Mouse (Mus musculus): Measurements from ENCODE around the gene Ube2s. TPM values are rescaled to one million over a fixed set of nuclear protein-coding genes. Genes with fewer than 3 reads are reported as not detected.

Ube2s gene
- 175 TPM for polyA plus RNA-seq (2015; fragmentation: Illumina TruSeq; extraction: RNeasy Lipid Tissue Mini Kit (QIAGEN cat#74804); ENCODE audit: low read depth, low replicate concordance)

GRCm38 (mm10) chr7:4812303-4813104 is at the start of gene Ube2s:
Ube2s (minus strand) TSS chr7:4812590.

GRCm38 (mm10) chr7:4844245-4844916 is 32.0 kb upstream of the Ube2s start, which contains the start of gene Shisa7:
Shisa7 (minus strand) TSS chr7:4844696.

GRCm38 (mm10) chr7:4792278-4793212 is 19.8 kb downstream of the Ube2s start, which contains the start of gene Rpl28:
Rpl28 (plus strand) TSS chr7:4792874.

GRCm38 (mm10) chr7:4789436-4789935 is 22.9 kb downstream of the Ube2s start, which contains the start of gene Tmem238:
Tmem238 (minus strand) TSS chr7:4789656.

GRCm38 (mm10) chr7:4782759-4783158 is 29.6 kb downstream of the Ube2s start, which contains the start of the genes Il11 and Tmem190:
Il11 (minus strand) TSS chr7:4782859.
Tmem190 (plus strand) TSS chr7:4782937.

GRCm38 (mm10) chr7:4771202-4771601 is 41.2 kb downstream of the Ube2s start, which contains the start of gene Fam71e2:
Fam71e2 (minus strand) TSS chr7:4771302.

GRCm38 (mm10) chr7:4752821-4753570 is 59.4 kb downstream of the Ube2s start, which contains the start of gene Cox6b2:
Cox6b2 (minus strand) TSS chr7:4753094.

Other genes starting within 250 kb of the Ube2s start
- 0.92 TPM for gene Ptprh, start 208.5 kb downstream of the Ube2s start, polyA plus RNA-seq (2015; fragmentation: Illumina TruSeq; extraction: RNeasy Lipid Tissue Mini Kit (QIAGEN cat#74804); ENCODE audit: low read depth, low replicate concordance)
- gene Tmem86b, start 181.2 kb downstream of the Ube2s start, polyA plus RNA-seq (2015; fragmentation: Illumina TruSeq; extraction: RNeasy Lipid Tissue Mini Kit (QIAGEN cat#74804); ENCODE audit: low read depth, low replicate concordance): 13.2 TPM
- 99.8 TPM for gene Ppp6r1, start 153.6 kb downstream of the Ube2s start, polyA plus RNA-seq (2015; fragmentation: Illumina TruSeq; extraction: RNeasy Lipid Tissue Mini Kit (QIAGEN cat#74804); ENCODE audit: low read depth, low replicate concordance)
- 126 TPM for gene Hspbp1, start 127.5 kb downstream of the Ube2s start, polyA plus RNA-seq (2015; fragmentation: Illumina TruSeq; extraction: RNeasy Lipid Tissue Mini Kit (QIAGEN cat#74804); ENCODE audit: low read depth, low replicate concordance)
- gene Brsk1, start 122.0 kb downstream of the Ube2s start, polyA plus RNA-seq (2015; fragmentation: Illumina TruSeq; extraction: RNeasy Lipid Tissue Mini Kit (QIAGEN cat#74804); ENCODE audit: low read depth, low replicate concordance): 257 TPM
- not detected for gene Tmem150b, start 87.3 kb downstream of the Ube2s start, polyA plus RNA-seq (2015; fragmentation: Illumina TruSeq; extraction: RNeasy Lipid Tissue Mini Kit (QIAGEN cat#74804); ENCODE audit: low read depth, low replicate concordance)
- gene Kmt5c, start 72.5 kb downstream of the Ube2s start, polyA plus RNA-seq (2015; fragmentation: Illumina TruSeq; extraction: RNeasy Lipid Tissue Mini Kit (QIAGEN cat#74804); ENCODE audit: low read depth, low replicate concordance): 21.4 TPM
- gene Cox6b2, start 59.5 kb downstream of the Ube2s start, polyA plus RNA-seq (2015; fragmentation: Illumina TruSeq; extraction: RNeasy Lipid Tissue Mini Kit (QIAGEN cat#74804); ENCODE audit: low read depth, low replicate concordance): 12.2 TPM
- not detected for gene Fam71e2, start 41.3 kb downstream of the Ube2s start, polyA plus RNA-seq (2015; fragmentation: Illumina TruSeq; extraction: RNeasy Lipid Tissue Mini Kit (QIAGEN cat#74804); ENCODE audit: low read depth, low replicate concordance)
- 0.67 TPM for gene Il11, start 29.7 kb downstream of the Ube2s start, polyA plus RNA-seq (2015; fragmentation: Illumina TruSeq; extraction: RNeasy Lipid Tissue Mini Kit (QIAGEN cat#74804); ENCODE audit: low read depth, low replicate concordance)
- not detected for gene Tmem190, start 29.7 kb downstream of the Ube2s start, polyA plus RNA-seq (2015; fragmentation: Illumina TruSeq; extraction: RNeasy Lipid Tissue Mini Kit (QIAGEN cat#74804); ENCODE audit: low read depth, low replicate concordance)
- 1.4 TPM for gene Tmem238, start 22.9 kb downstream of the Ube2s start, polyA plus RNA-seq (2015; fragmentation: Illumina TruSeq; extraction: RNeasy Lipid Tissue Mini Kit (QIAGEN cat#74804); ENCODE audit: low read depth, low replicate concordance)
- gene Rpl28, start 19.7 kb downstream of the Ube2s start, polyA plus RNA-seq (2015; fragmentation: Illumina TruSeq; extraction: RNeasy Lipid Tissue Mini Kit (QIAGEN cat#74804); ENCODE audit: low read depth, low replicate concordance): 466 TPM
- 75.7 TPM for gene Shisa7, start 32.1 kb upstream of the Ube2s start, polyA plus RNA-seq (2015; fragmentation: Illumina TruSeq; extraction: RNeasy Lipid Tissue Mini Kit (QIAGEN cat#74804); ENCODE audit: low read depth, low replicate concordance)
- gene Isoc2b, start 57.7 kb upstream of the Ube2s start, polyA plus RNA-seq (2015; fragmentation: Illumina TruSeq; extraction: RNeasy Lipid Tissue Mini Kit (QIAGEN cat#74804); ENCODE audit: low read depth, low replicate concordance): 10.4 TPM
- gene Isoc2a, start 64.6 kb upstream of the Ube2s start, polyA plus RNA-seq (2015; fragmentation: Illumina TruSeq; extraction: RNeasy Lipid Tissue Mini Kit (QIAGEN cat#74804); ENCODE audit: low read depth, low replicate concordance): 16.9 TPM
- not detected for gene Gm36210, start 93.9 kb upstream of the Ube2s start, polyA plus RNA-seq (2015; fragmentation: Illumina TruSeq; extraction: RNeasy Lipid Tissue Mini Kit (QIAGEN cat#74804); ENCODE audit: low read depth, low replicate concordance)
- 5.6 TPM for gene Zfp628, start 102.6 kb upstream of the Ube2s start, polyA plus RNA-seq (2015; fragmentation: Illumina TruSeq; extraction: RNeasy Lipid Tissue Mini Kit (QIAGEN cat#74804); ENCODE audit: low read depth, low replicate concordance)
- gene Nat14, start 109.4 kb upstream of the Ube2s start, polyA plus RNA-seq (2015; fragmentation: Illumina TruSeq; extraction: RNeasy Lipid Tissue Mini Kit (QIAGEN cat#74804); ENCODE audit: low read depth, low replicate concordance): 103 TPM
- gene Ssc5d, start 113.2 kb upstream of the Ube2s start, polyA plus RNA-seq (2015; fragmentation: Illumina TruSeq; extraction: RNeasy Lipid Tissue Mini Kit (QIAGEN cat#74804); ENCODE audit: low read depth, low replicate concordance): 1.2 TPM
- 0.45 TPM for gene Sbk2, start 151.8 kb upstream of the Ube2s start, polyA plus RNA-seq (2015; fragmentation: Illumina TruSeq; extraction: RNeasy Lipid Tissue Mini Kit (QIAGEN cat#74804); ENCODE audit: low read depth, low replicate concordance)
- 1.1 TPM for gene Sbk3, start 158.6 kb upstream of the Ube2s start, polyA plus RNA-seq (2015; fragmentation: Illumina TruSeq; extraction: RNeasy Lipid Tissue Mini Kit (QIAGEN cat#74804); ENCODE audit: low read depth, low replicate concordance)
- 16.7 TPM for gene Zfp579, start 183.6 kb upstream of the Ube2s start, polyA plus RNA-seq (2015; fragmentation: Illumina TruSeq; extraction: RNeasy Lipid Tissue Mini Kit (QIAGEN cat#74804); ENCODE audit: low read depth, low replicate concordance)
- 10.3 TPM for gene Zfp524, start 201.8 kb upstream of the Ube2s start, polyA plus RNA-seq (2015; fragmentation: Illumina TruSeq; extraction: RNeasy Lipid Tissue Mini Kit (QIAGEN cat#74804); ENCODE audit: low read depth, low replicate concordance)
- gene Fiz1, start 202.1 kb upstream of the Ube2s start, polyA plus RNA-seq (2015; fragmentation: Illumina TruSeq; extraction: RNeasy Lipid Tissue Mini Kit (QIAGEN cat#74804); ENCODE audit: low read depth, low replicate concordance): 15.9 TPM
- not detected for gene Gm44973, start 202.9 kb upstream of the Ube2s start, polyA plus RNA-seq (2015; fragmentation: Illumina TruSeq; extraction: RNeasy Lipid Tissue Mini Kit (QIAGEN cat#74804); ENCODE audit: low read depth, low replicate concordance)
- 17.7 TPM for gene Zfp865, start 207.8 kb upstream of the Ube2s start, polyA plus RNA-seq (2015; fragmentation: Illumina TruSeq; extraction: RNeasy Lipid Tissue Mini Kit (QIAGEN cat#74804); ENCODE audit: low read depth, low replicate concordance)
- gene Ccdc106, start 208.0 kb upstream of the Ube2s start, polyA plus RNA-seq (2015; fragmentation: Illumina TruSeq; extraction: RNeasy Lipid Tissue Mini Kit (QIAGEN cat#74804); ENCODE audit: low read depth, low replicate concordance): 63.8 TPM
- not detected for gene 4632433K11Rik, start 221.5 kb upstream of the Ube2s start, polyA plus RNA-seq (2015; fragmentation: Illumina TruSeq; extraction: RNeasy Lipid Tissue Mini Kit (QIAGEN cat#74804); ENCODE audit: low read depth, low replicate concordance)
- gene Zfp784, start 225.9 kb upstream of the Ube2s start, polyA plus RNA-seq (2015; fragmentation: Illumina TruSeq; extraction: RNeasy Lipid Tissue Mini Kit (QIAGEN cat#74804); ENCODE audit: low read depth, low replicate concordance): 6.4 TPM
- gene Zfp580, start 238.9 kb upstream of the Ube2s start, polyA plus RNA-seq (2015; fragmentation: Illumina TruSeq; extraction: RNeasy Lipid Tissue Mini Kit (QIAGEN cat#74804); ENCODE audit: low read depth, low replicate concordance): 17.7 TPM
- 167 TPM for gene U2af2, start 249.6 kb upstream of the Ube2s start, polyA plus RNA-seq (2015; fragmentation: Illumina TruSeq; extraction: RNeasy Lipid Tissue Mini Kit (QIAGEN cat#74804); ENCODE audit: low read depth, low replicate concordance)

All from brain, adult 10 weeks (tissue).